Mouse (Mus musculus) CH12.LX (cell line): Measurements from ENCODE around the gene Rc3h1. TPM values are rescaled to one million over a fixed set of nuclear protein-coding genes. Genes with fewer than 3 reads are reported as not detected.

Experiments used
- DNase-seq: peaks from one replicate; pipeline ENCODE4 v3.0.0-alpha.2; 2013; ENCODE audit errors: extremely low read depth
- H3K27ac ChIP-seq: 2 replicates; pipeline ENCODE4 v1.5.1; 2012; ENCODE audit warnings: low read depth, mild to moderate bottlenecking, control low read depth, moderate library complexity; ENCODE audit not compliant: insufficient read depth
- H3K27me3 ChIP-seq: replicated peaks from 2 replicates; pipeline ENCODE3; 2012; ENCODE audit warnings: inconsistent platforms
- H3K36me3 ChIP-seq, 2 experiments: replicated peaks in 1 of 2; 2 replicates each; pipeline versions ENCODE3 to v1.6.1; 2012; ENCODE audit warnings: inconsistent platforms in 1 of 2, low read length in 1 of 2, mild to moderate bottlenecking in 1 of 2, mixed read lengths in 1 of 2, moderate library complexity in 1 of 2; ENCODE audit not compliant: control insufficient read depth in 1 of 2, insufficient read depth in 1 of 2
- H3K4me1 ChIP-seq, 2 experiments: 2 replicates each; pipeline ENCODE4 v1.6.1; 2012; ENCODE audit warnings: inconsistent platforms in 1 of 2, moderate library complexity in 1 of 2; ENCODE audit not compliant: insufficient read depth in 2 of 2, control insufficient read depth in 1 of 2
- H3K4me2 ChIP-seq: 2 replicates; pipeline ENCODE4 v1.6.1; 2012; ENCODE audit warnings: low read depth, mild to moderate bottlenecking, control low read depth; ENCODE audit not compliant: poor library complexity, insufficient read depth, severe bottlenecking
- H3K4me3 ChIP-seq, 3 experiments: fragments of 150-350 bp in 1 of 3; sonication (generic) in 1 of 3; replicated peaks in 1 of 3; 2 replicates each; pipeline versions ENCODE3 to v1.5.1; 2011 to 2012; ENCODE audit warnings: low read depth in 2 of 3, low read length in 2 of 3, mild to moderate bottlenecking in 2 of 3, moderate library complexity in 2 of 3, control low read depth in 1 of 3, improper control_type of control experiment in 1 of 3, inconsistent platforms in 1 of 3, mixed read lengths in 1 of 3; ENCODE audit not compliant: poor library complexity in 1 of 3
- H3K79me2 ChIP-seq: replicated peaks from 2 replicates; pipeline ENCODE4 v1.6.1; 2012; ENCODE audit warnings: mild to moderate bottlenecking, moderate library complexity; ENCODE audit not compliant: control insufficient read depth, poor library complexity, insufficient read depth, severe bottlenecking; ENCODE audit errors: extremely low read depth
- H3K9ac ChIP-seq: 2 replicates; pipeline ENCODE4 v1.6.1; 2012; ENCODE audit warnings: low read depth, mild to moderate bottlenecking, control low read depth, moderate library complexity; ENCODE audit not compliant: insufficient read depth
- H3K9me3 ChIP-seq: replicated peaks from 2 replicates; pipeline ENCODE3; 2012; ENCODE audit warnings: low read length, inconsistent platforms, mixed read lengths
- BHLHE40 ChIP-seq: IDR thresholded peaks from 2 replicates; pipeline ENCODE4 v1.6.1; 2011; ENCODE audit warnings: mild to moderate bottlenecking, low read depth, low read length, improper control_type of control experiment
- CHD2 ChIP-seq: IDR thresholded peaks from 2 replicates; pipeline ENCODE4 v1.6.1; 2011; ENCODE audit warnings: low read length, improper control_type of control experiment
- CTCF ChIP-seq, 2 experiments: IDR thresholded peaks in 1 of 2; conservative IDR thresholded peaks in 1 of 2; 2 replicates each; pipeline ENCODE4 v1.5.1; 2011 to 2012; ENCODE audit warnings: low read depth in 2 of 2, low read length in 2 of 2, improper control_type of control experiment in 1 of 2, inconsistent platforms in 1 of 2, mild to moderate bottlenecking in 1 of 2, moderate library complexity in 1 of 2
- E2F4 ChIP-seq: IDR thresholded peaks from 2 replicates; pipeline ENCODE4 v1.6.1; 2011; ENCODE audit warnings: low read depth, low read length, improper control_type of control experiment; ENCODE audit not compliant: insufficient replicate concordance
- ELF1 ChIP-seq: IDR thresholded peaks from 2 replicates; pipeline ENCODE4 v1.6.1; 2014; ENCODE audit warnings: low read depth, mild to moderate bottlenecking, inconsistent platforms, low read length, improper control_type of control experiment
- ETS1 ChIP-seq: conservative IDR thresholded peaks from 2 replicates; pipeline ENCODE4 v1.6.1; 2012; ENCODE audit warnings: low read depth, mild to moderate bottlenecking, inconsistent platforms, low read length, improper control_type of control experiment, moderate library complexity
- HCFC1 ChIP-seq: IDR thresholded peaks from 2 replicates; pipeline ENCODE4 v1.6.1; 2012; ENCODE audit warnings: low read depth, mild to moderate bottlenecking, inconsistent platforms, low read length, improper control_type of control experiment
- IRF4 ChIP-seq: IDR thresholded peaks from 2 replicates; pipeline ENCODE4 v1.6.1; 2014; ENCODE audit warnings: low read depth, mild to moderate bottlenecking, inconsistent platforms, low read length, improper control_type of control experiment
- JUN ChIP-seq: IDR thresholded peaks from 2 replicates; pipeline ENCODE4 v1.6.1; 2011; ENCODE audit warnings: low read depth, mild to moderate bottlenecking, low read length, improper control_type of control experiment, moderate library complexity; ENCODE audit not compliant: insufficient read depth
- JUND ChIP-seq: conservative IDR thresholded peaks from 2 replicates; pipeline ENCODE4 v1.6.1; 2011; ENCODE audit warnings: low read depth, low read length, improper control_type of control experiment
- MAFK ChIP-seq: IDR thresholded peaks from 2 replicates; pipeline ENCODE4 v1.6.1; 2011; ENCODE audit warnings: low read length, improper control_type of control experiment; ENCODE audit not compliant: insufficient replicate concordance
- MEF2A ChIP-seq: IDR thresholded peaks from 2 replicates; pipeline ENCODE4 v1.6.1; 2014; ENCODE audit warnings: low read depth, mild to moderate bottlenecking, inconsistent platforms, low read length, improper control_type of control experiment, borderline replicate concordance
- NRF1 ChIP-seq: IDR thresholded peaks from 2 replicates; pipeline ENCODE4 v1.6.1; 2014; ENCODE audit warnings: low read depth, mild to moderate bottlenecking, inconsistent platforms, low read length, improper control_type of control experiment, moderate library complexity
- RCOR1 ChIP-seq: conservative IDR thresholded peaks from 2 replicates; pipeline ENCODE4 v1.6.1; 2012; ENCODE audit warnings: low read depth, mild to moderate bottlenecking, inconsistent platforms, low read length, improper control_type of control experiment
- TBP ChIP-seq: conservative IDR thresholded peaks from 2 replicates; pipeline ENCODE4 v1.6.1; 2011; ENCODE audit warnings: low read depth, low read length, improper control_type of control experiment
- USF2 ChIP-seq: conservative IDR thresholded peaks from 2 replicates; pipeline ENCODE4 v1.6.1; 2011; ENCODE audit warnings: low read depth, low read length, improper control_type of control experiment
- ZMIZ1 ChIP-seq: IDR thresholded peaks from 2 replicates; pipeline ENCODE4 v1.6.1; 2012; ENCODE audit warnings: low read depth, mild to moderate bottlenecking, inconsistent platforms, low read length, improper control_type of control experiment
- dilution Hi-C: fragments of 300-500 bp; cut with MboI; formaldehyde crosslinking; loops from 2 replicates; pipeline ENCODE4 v1.14.3; 2020; ENCODE audit warnings: low sequenced_read_pairs; ENCODE audit not compliant: extremely low pct_unique_long_range_greater_than_20kb, extremely low pct_ligation_motif_present
- in situ Hi-C: fragments of 300-500 bp; cut with MboI; formaldehyde crosslinking; loops from 3 replicates; pipeline ENCODE4 v1.14.3; 2019; ENCODE audit warnings: low sequenced_read_pairs, low pct_ligation_motif_present, low pct_unique_long_range_greater_than_20kb, mixed read lengths
- polyA plus RNA-seq: library from polyadenylated mRNA; unstranded; fragments of >175 nt; gene quantifications from 2 replicates; pipeline ENCODE4 v1.2.1, GENCODE M21; 2012; ENCODE audit warnings: low read depth; ENCODE audit not compliant: insufficient read length
- total RNA-seq, 2 experiments: library from RNA; depleted of rRNA; stranded (reverse); fragments of 300-350 nt in 1 of 2; fragments of >200 nt in 1 of 2; gene quantifications; 2 replicates each; pipeline ENCODE4 v1.2.3; 2012 to 2014

Rc3h1 gene
- total and polyA plus RNA-seq, 3 experiments = 17.8 to 22.5 (median 21.7) TPM

GRCm38 (mm10) chr1:160993851-160994250 is 87.6 kb downstream of the Rc3h1 start:
- Histone ChIP-seq H3K27ac (no peak overlapping the region), H3K9me3 (no peaks in the 10 kb centered on the region), H3K36me3 (peaks cover 71 to 87% of the 10 kb centered on the region in 2 experiments), H3K27me3 (no peaks in the 10 kb centered on the region), H3K9ac (no peak overlapping the region), H3K4me1 (peaks cover 0 to 15% of the 10 kb centered on the region in 2 experiments; a peak in 2 of 4 replicates), H3K4me2 (no peak overlapping the region), H3K4me3 (no peak overlapping the region), H3K79me2 (peaks cover 6% of the 10 kb centered on the region)
- DNase-seq = no peak
- dilution Hi-C loops = no loop called here
- in situ Hi-C loops = no loop called here
- no peak for TF ChIP-seq TBP

- Histone ChIP-seq H3K9me3 (no peaks in the 10 kb centered on the region), H3K4me3 (no peak overlapping the region), H3K79me2 (0 out of 2 replicates have a peak, but pooled peaks cover 3% of the 10 kb centered on the region), H3K9ac (no peak overlapping the region), H3K36me3 (peaks cover 56 to 84% of the 10 kb centered on the region in 2 experiments), H3K27me3 (no peaks in the 10 kb centered on the region)
- in situ Hi-C loops = no loop called here
- no peak for DNase-seq
- dilution Hi-C loops = no loop called here
- TF ChIP-seq ELF1 = no peak
- peak; percentile 56; the same call in 1 of the 2 replicates for TF ChIP-seq MAFK
- TF ChIP-seq, all 38 proteins: peak for 1
- Histone ChIP-seq H3K4me1 (0 out of 4 replicates have a peak, but pooled peaks cover 0 to 6% of the 10 kb centered on the region in 2 experiments), H3K27ac (no peak overlapping the region), H3K4me2 (no peak overlapping the region)
Observed at GRCm38 (mm10) chr1:161004942-161005341, 98.7 kb downstream of the Rc3h1 start.

GRCm38 (mm10) chr1:161005526-161005925 is 99.3 kb downstream of the Rc3h1 start:
- no peak for DNase-seq
- dilution Hi-C loops = no loop called here
- H3K9ac ChIP-seq = no peak overlapping the region
- H3K4me1 ChIP-seq = peaks cover 0 to 8% of the 10 kb centered on the region in 2 experiments; a peak in 1 of 4 replicates
- TF ChIP-seq USF2 = no peak
- TF ChIP-seq, all 38 proteins: peak for 0
- H3K4me2 ChIP-seq = no peak overlapping the region
- peaks cover 50 to 81% of the 10 kb centered on the region in 2 experiments for H3K36me3 ChIP-seq
- 0 out of 2 replicates have a peak, but pooled peaks cover 3% of the 10 kb centered on the region for H3K79me2 ChIP-seq
- in situ Hi-C loops = no loop called here
- no peaks in the 10 kb centered on the region for H3K27me3 ChIP-seq
- H3K9me3 ChIP-seq = no peaks in the 10 kb centered on the region
- no peak overlapping the region for H3K4me3 ChIP-seq
- no peak overlapping the region for H3K27ac ChIP-seq

- no peak overlapping the region for H3K4me2 ChIP-seq
- dilution Hi-C loops = no loop called here
- 0 out of 2 replicates have a peak, but pooled peaks cover 3% of the 10 kb centered on the region for H3K79me2 ChIP-seq
- no peak for TF ChIP-seq TBP
- TF ChIP-seq CHD2 = no peak
- TF ChIP-seq CTCF (conservative IDR thresholded peaks at IDR 0.05 in 1 of 2, IDR thresholded peaks at IDR 0.05 in 1 of 2; ENCODE audit: low read depth in 2 of 2, low read length in 2 of 2) = no peak
- TF ChIP-seq MEF2A = no peak
- no peak for TF ChIP-seq HCFC1
- TF ChIP-seq JUND = no peak
- no peak for TF ChIP-seq E2F4
- TF ChIP-seq ZMIZ1 = no peak
- TF ChIP-seq RCOR1 = no peak
- TF ChIP-seq IRF4 = no peak
- no peak for TF ChIP-seq NRF1
- TF ChIP-seq JUN = no peak
- no peak for TF ChIP-seq ETS1
- TF ChIP-seq BHLHE40 = no peak
- TF ChIP-seq USF2 = no peak
- no peak overlapping the region for H3K27ac ChIP-seq
- peaks cover 42 to 76% of the 10 kb centered on the region in 2 experiments for H3K36me3 ChIP-seq
- H3K4me3 ChIP-seq = no peak overlapping the region
- H3K9ac ChIP-seq = no peak overlapping the region
- no peaks in the 10 kb centered on the region for H3K9me3 ChIP-seq
- no peaks in the 10 kb centered on the region for H3K27me3 ChIP-seq
- H3K4me1 ChIP-seq = peaks cover 0 to 8% of the 10 kb centered on the region in 2 experiments; a peak in 1 of 4 replicates
- no peak for DNase-seq
- in situ Hi-C loops = no loop called here
Observed at GRCm38 (mm10) chr1:161006471-161006870, 100.3 kb downstream of the Rc3h1 start.
